Mouse (Mus musculus): ENCODE data around the gene Ndfip2.

DNA sequence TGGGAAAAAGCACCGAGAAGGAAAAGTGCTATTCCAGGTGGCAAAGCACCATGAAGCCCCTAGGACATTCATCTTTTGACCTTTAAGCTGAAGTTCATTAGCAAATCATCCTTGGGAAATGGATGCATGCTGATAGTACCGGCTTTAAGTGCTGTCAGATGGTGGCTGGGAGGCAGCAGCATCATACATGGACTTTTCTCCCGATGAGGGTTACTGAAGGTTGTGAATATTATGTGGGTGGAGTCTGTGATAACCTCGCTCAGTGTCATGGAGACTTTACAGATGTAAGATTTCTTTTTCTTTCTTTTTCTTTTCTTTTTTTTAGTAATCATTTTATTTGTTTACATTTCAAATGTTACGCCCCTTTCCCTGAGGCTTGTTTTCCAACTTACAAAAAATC is 18.9 kb downstream of the Ndfip2 start:
- no peak for TF ChIP-seq CTCF (conservative IDR thresholded peaks at IDR 0.05 in 1 of 2, IDR thresholded peaks at IDR 0.05 in 1 of 2; ENCODE audit: low read depth in 2 of 2, low read length in 2 of 2)
- TF ChIP-seq ZKSCAN1 (IDR thresholded peaks at IDR 0.05; ENCODE audit: borderline replicate concordance, low read depth, low read length), result no peak
- no peak for TF ChIP-seq POLR2A (IDR thresholded peaks at IDR 0.05; ENCODE audit: low read depth, low read length)
- TF ChIP-seq MAFK (IDR thresholded peaks at IDR 0.05; ENCODE audit: insufficient replicate concordance, low read length), result no peak
- TF ChIP-seq USF1 (IDR thresholded peaks at IDR 0.05; ENCODE audit: low read depth, low read length), result no peak
- TF ChIP-seq BHLHE40 (IDR thresholded peaks at IDR 0.05; ENCODE audit: low read depth, low read length), result no peak
- no peak for TF ChIP-seq MEF2A (IDR thresholded peaks at IDR 0.05; ENCODE audit: borderline replicate concordance, low read depth, low read length)
- TF ChIP-seq RCOR1 (conservative IDR thresholded peaks at IDR 0.05; ENCODE audit: low read depth, low read length), result no peak
- no peak for TF ChIP-seq TCF12 (IDR thresholded peaks at IDR 0.05; ENCODE audit: low read depth, low read length)
- TF ChIP-seq MXI1 (IDR thresholded peaks at IDR 0.05; ENCODE audit: low read depth, low read length), result no peak
